Mouse (Mus musculus) sigmoid colon, adult 10 weeks (tissue): Measurements from ENCODE around the gene Rybp. TPM values are rescaled to one million over a fixed set of nuclear protein-coding genes. Genes with fewer than 3 reads are reported as not detected.

Source experiments
- polyA plus RNA-seq: library from polyadenylated mRNA; stranded (reverse); fragments of 350-450 nt; fragmentation: Illumina TruSeq; extraction: RNeasy Lipid Tissue Mini Kit (QIAGEN cat#74804); gene quantifications from one replicate; pipeline ENCODE4 v1.2.3, GENCODE M21; 2014; ENCODE audit warnings: low read depth, low replicate concordance

The Rybp gene
- 95.7 TPM for polyA plus RNA-seq

GRCm38 (mm10) chr6:100287334-100288015 lies at the start of gene Rybp:
TSS of gene Rybp (minus strand) at chr6:100287485.

